In genomic region chr8:128009393-128010010, GRCm38 (mm10) we compare ENCODE assay signal across 21 mouse cellular contexts.
A peak's percentile ranks its signal among the peaks of the same experiment; 100 is the strongest.
DNase-seq lines count a peak whose midpoint lies in the region; ATAC-seq and TF ChIP-seq lines count a peak whose summit lies in the region.
"Had no signal": no experiment of that assay in that cellular context is flagged by ENCODE, and none has a peak within 500 bp of the region (broad histone marks: within the 10 kb centered on the region; RNA-seq: fewer than 3 reads in every experiment).

No protein-coding gene starts in this region.

- no peaks in the 10 kb centered on the region for H3K27me3 ChIP-seq in stomach, embryonic 14.5 days (ENCODE audit: control insufficient read depth, insufficient read depth, low read length)
- H3K27me3 ChIP-seq in stomach, postnatal 0 days (ENCODE audit: control insufficient read depth, insufficient read depth, low read length): no peaks in the 10 kb centered on the region
- H3K27me3 ChIP-seq in kidney, postnatal 0 days (ENCODE audit: insufficient read depth, low read length): no peaks in the 10 kb centered on the region
- H3K27me3 ChIP-seq: embryonic facial prominence, embryonic 13.5 days; limb, embryonic 13.5 days; liver, embryonic 15.5 days; neural tube, embryonic 13.5 days had no signal

- TF ChIP-seq EP300 in stomach, postnatal 0 days (optimal IDR thresholded peaks at IDR 0.05): no peak

- no peaks in the 10 kb centered on the region for H3K36me3 ChIP-seq in stomach, embryonic 14.5 days (ENCODE audit: control insufficient read depth, insufficient read depth, low read length)
- H3K36me3 ChIP-seq in stomach, postnatal 0 days (ENCODE audit: control insufficient read depth, insufficient read depth, low read length): no peaks in the 10 kb centered on the region
- H3K36me3 ChIP-seq in kidney, postnatal 0 days (ENCODE audit: insufficient read depth, low read length): no peaks in the 10 kb centered on the region
- H3K36me3 ChIP-seq: embryonic facial prominence, embryonic 13.5 days; forebrain, embryonic 10.5 days; limb, embryonic 13.5 days; liver, embryonic 15.5 days; midbrain, embryonic 10.5 days; neural tube, embryonic 13.5 days had no signal

- TF ChIP-seq CTCF in stomach, postnatal 0 days (IDR thresholded peaks at IDR 0.05; ENCODE audit: low read depth): no peak
- no peak for TF ChIP-seq CTCF in embryonic fibroblast, embryonic 13.5 days (IDR thresholded peaks at IDR 0.05; ENCODE audit: borderline replicate concordance, insufficient read depth, low read length)
- TF ChIP-seq CTCF in kidney, postnatal 0 days (IDR thresholded peaks at IDR 0.05; ENCODE audit: low read depth): no peak
- TF ChIP-seq CTCF in gastrocnemius, adult 2 months (IDR thresholded peaks at IDR 0.05): no peak

- intact Hi-C loops in gastrocnemius, adult 2 months (cut with DNase I): no loop called here

- no peak overlapping the region for H3K9ac ChIP-seq in stomach, embryonic 14.5 days (replicated peaks; ENCODE audit: low read depth, low read length)
- no peak overlapping the region for H3K9ac ChIP-seq in stomach, postnatal 0 days (ENCODE audit: low read length)
- no peak overlapping the region for H3K9ac ChIP-seq in kidney, postnatal 0 days (ENCODE audit: low read depth, low read length)
- H3K9ac ChIP-seq: embryonic facial prominence, embryonic 13.5 days; limb, embryonic 13.5 days; liver, embryonic 15.5 days; neural tube, embryonic 13.5 days had no signal

- peak; percentile 56; the same call in 1 of the 2 replicates for ATAC-seq in stomach, embryonic 14.5 days (ENCODE audit: insufficient number of reproducible peaks, insufficient read depth, low FRiP score, low read depth)
- ATAC-seq in stomach, postnatal 0 days (ENCODE audit: low FRiP score, low TSS enrichment): no peak
- no peak; the same call in 1 of the 2 replicates for ATAC-seq in kidney, postnatal 0 days (replicated peaks; ENCODE audit: low FRiP score, low read depth)
- ATAC-seq in granulocyte monocyte progenitor cell, adult 5-6 weeks (replicated peaks; ENCODE audit: poor library complexity, severe bottlenecking): no peak
- ATAC-seq: inflammation-experienced regulatory T-cells, adult 6 months had no signal

- no peak overlapping the region for H3K27ac ChIP-seq in stomach, embryonic 14.5 days (ENCODE audit: low read length)
- H3K27ac ChIP-seq in stomach, postnatal 0 days (replicated peaks): no peak overlapping the region
- H3K27ac ChIP-seq in embryonic fibroblast, embryonic 13.5 days (ENCODE audit: insufficient read depth, low read length): peak overlapping the region; percentile 37
- no peak overlapping the region; the same call in 1 of the 2 replicates for H3K27ac ChIP-seq in kidney, postnatal 0 days
- no peak overlapping the region for H3K27ac ChIP-seq in gastrocnemius, adult 2 months
- H3K27ac ChIP-seq: embryonic facial prominence, embryonic 13.5 days; forebrain, embryonic 10.5 days; limb, embryonic 13.5 days; liver, embryonic 15.5 days; midbrain, embryonic 10.5 days; neural tube, embryonic 13.5 days had no signal

- H3K4me2 ChIP-seq in stomach, embryonic 14.5 days (replicated peaks; ENCODE audit: low read depth, low read length): no peak overlapping the region
- H3K4me2 ChIP-seq in stomach, postnatal 0 days (replicated peaks; ENCODE audit: low read depth): no peak overlapping the region
- no peak overlapping the region for H3K4me2 ChIP-seq in kidney, postnatal 0 days (ENCODE audit: low read length)
- H3K4me2 ChIP-seq: embryonic facial prominence, embryonic 13.5 days; limb, embryonic 13.5 days; liver, embryonic 15.5 days; neural tube, embryonic 13.5 days had no signal

- no peaks in the 10 kb centered on the region for H3K9me3 ChIP-seq in stomach, embryonic 14.5 days (ENCODE audit: control insufficient read depth, low read depth, low read length)
- H3K9me3 ChIP-seq in stomach, postnatal 0 days (ENCODE audit: control insufficient read depth, low read length): no peaks in the 10 kb centered on the region
- no peaks in the 10 kb centered on the region for H3K9me3 ChIP-seq in kidney, postnatal 0 days (replicated peaks; ENCODE audit: low read length)
- H3K9me3 ChIP-seq: embryonic facial prominence, embryonic 13.5 days; forebrain, embryonic 10.5 days; limb, embryonic 13.5 days; liver, embryonic 15.5 days; midbrain, embryonic 10.5 days; neural tube, embryonic 13.5 days had no signal

- WGBS in stomach, embryonic 14.5 days: 46% methylated on average over 6 of the region's 6 CpGs
- WGBS in stomach, postnatal 0 days: 50% methylated on average over 6 of the region's 6 CpGs
- 47% methylated on average over 6 of the region's 6 CpGs for WGBS in kidney, postnatal 0 days

- H3K4me1 ChIP-seq in stomach, embryonic 14.5 days (ENCODE audit: control insufficient read depth, insufficient read depth, low read length): 0 out of 2 replicates have a peak, but pooled peaks cover under 1% of the 10 kb centered on the region
- H3K4me1 ChIP-seq in stomach, postnatal 0 days (replicated peaks; ENCODE audit: control insufficient read depth, insufficient read depth): no peaks in the 10 kb centered on the region
- peaks cover 6% of the 10 kb centered on the region; the same call in 1 of the 2 replicates for H3K4me1 ChIP-seq in embryonic fibroblast, embryonic 13.5 days (ENCODE audit: control insufficient read depth, insufficient read depth, low read length)
- peaks cover 6% of the 10 kb centered on the region for H3K4me1 ChIP-seq in kidney, postnatal 0 days (replicated peaks; ENCODE audit: insufficient read depth, low read length)
- H3K4me1 ChIP-seq: limb, embryonic 13.5 days; liver, embryonic 15.5 days had no signal

- DNase-seq in stomach, postnatal 0 days (ENCODE audit: low spot score): no peak
- DNase-seq in kidney, postnatal 0 days (ENCODE audit: low spot score): peak; percentile 69
- no peak for DNase-seq in gastrocnemius, adult 2 months
- no peak for DNase-seq in adipocyte (ENCODE audit: low spot score)
- DNase-seq: adrenal gland, adult 8-10 months; cerebellum, adult 11 months; cerebellum, postnatal 36 days; heart, adult 11 months; lung, postnatal 14 days; right cerebral cortex, postnatal 14 days; thymus, postnatal 36 days had no signal

- no peak overlapping the region for H3K4me3 ChIP-seq in stomach, embryonic 14.5 days (ENCODE audit: low read depth, low read length)
- no peak overlapping the region for H3K4me3 ChIP-seq in stomach, postnatal 0 days (ENCODE audit: low read depth, low read length)
- no peak overlapping the region for H3K4me3 ChIP-seq in embryonic fibroblast, embryonic 13.5 days (ENCODE audit: insufficient read depth, low read length)
- H3K4me3 ChIP-seq in kidney, postnatal 0 days (replicated peaks; ENCODE audit: low read depth, low read length): no peak overlapping the region
- H3K4me3 ChIP-seq in gastrocnemius, adult 2 months: no peak overlapping the region
- H3K4me3 ChIP-seq: embryonic facial prominence, embryonic 13.5 days; forebrain, embryonic 10.5 days; limb, embryonic 13.5 days; liver, embryonic 15.5 days; midbrain, embryonic 10.5 days; neural tube, embryonic 13.5 days had no signal

- no peak for TF ChIP-seq POLR2A in embryonic fibroblast, embryonic 13.5 days (IDR thresholded peaks at IDR 0.05; ENCODE audit: low read depth, low read length)
